Mouse (Mus musculus): ENCODE data around the gene BC004004.
"Not testable (repeated sequence)": the region's sequence is repeated elsewhere in the genome, so short reads cannot be mapped to it uniquely, and the experiment has no call there.

Gene BC004004

DNA sequence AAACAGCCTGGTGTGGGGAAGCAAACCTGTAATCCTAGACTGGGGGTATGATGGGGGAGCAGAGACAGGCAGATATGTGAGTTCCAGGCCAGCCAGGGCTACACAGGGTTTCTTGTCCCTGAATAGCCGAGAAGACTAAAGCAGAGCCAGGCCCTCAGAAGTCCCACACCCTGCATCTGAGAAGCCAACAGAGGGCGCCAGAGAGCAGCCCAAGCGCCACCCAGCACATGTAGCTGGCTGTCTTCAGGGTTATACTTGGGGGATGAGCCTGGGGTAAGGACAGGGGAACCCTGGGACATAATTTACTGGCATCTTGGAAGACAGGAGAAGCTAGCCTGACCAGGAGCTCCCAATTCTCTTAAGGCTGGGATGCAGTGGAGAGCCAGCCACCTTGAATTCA, 9.1 kb upstream of the BC004004 start:
- ATAC-seq (ENCODE audit: insufficient number of reproducible peaks, low FRiP score, low TSS enrichment) = peak; percentile 71; the same call in 1 of the 2 replicates

DNA sequence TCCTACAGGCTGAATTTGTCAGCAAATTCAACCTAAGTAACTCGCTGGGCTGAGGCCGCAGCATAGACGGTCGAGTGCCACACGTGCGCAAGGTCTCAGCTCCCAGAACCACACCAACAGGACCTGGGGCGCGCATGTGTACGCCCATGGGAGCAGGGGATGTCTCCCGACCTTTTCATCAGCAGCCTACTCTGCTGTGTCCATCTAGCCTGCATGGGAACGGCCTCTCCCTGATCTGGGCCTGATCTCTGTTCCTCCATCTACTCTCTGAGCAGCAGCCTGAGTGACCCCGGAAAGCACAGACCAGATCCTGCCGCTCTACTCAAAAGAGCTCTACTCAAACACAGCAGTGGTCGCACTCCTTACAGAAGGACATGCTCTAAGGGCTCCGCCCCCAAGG, 8.1 kb upstream of the BC004004 start:
- no peak for ATAC-seq (ENCODE audit: insufficient number of reproducible peaks, low FRiP score, low TSS enrichment)

DNA sequence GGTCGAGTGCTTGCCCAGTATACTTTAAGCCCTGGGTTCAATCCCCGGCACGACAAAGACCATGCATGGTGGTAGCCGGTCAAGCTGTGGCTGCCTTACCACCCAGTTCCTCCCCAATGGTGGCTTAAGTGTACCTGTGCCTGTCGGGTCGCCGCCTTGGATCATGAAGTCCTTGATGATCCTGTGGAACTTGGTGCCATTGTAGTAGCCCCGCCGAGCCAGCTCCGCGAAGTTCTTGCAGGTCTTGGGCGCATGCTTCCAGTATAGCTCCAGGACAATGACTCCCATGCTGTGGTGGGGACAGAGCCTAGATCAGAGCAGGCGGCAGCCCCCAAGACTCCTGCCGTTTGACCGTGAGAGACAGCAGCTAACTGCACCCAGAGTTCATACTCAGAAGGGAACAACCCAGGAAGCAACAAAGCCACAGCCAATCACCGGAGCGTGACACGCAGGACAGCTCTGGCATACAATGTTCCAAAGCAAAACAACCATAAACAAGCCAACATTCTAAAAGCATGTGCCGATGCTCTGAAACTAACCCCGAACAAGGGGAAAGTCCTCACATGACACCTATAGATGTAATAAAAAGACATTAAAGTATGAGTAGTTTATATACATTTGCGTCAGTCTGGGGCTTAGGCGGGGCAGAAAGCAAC, 6.9 kb upstream of the BC004004 start:
- no peak for ATAC-seq (ENCODE audit: insufficient number of reproducible peaks, low FRiP score, low TSS enrichment)

DNA sequence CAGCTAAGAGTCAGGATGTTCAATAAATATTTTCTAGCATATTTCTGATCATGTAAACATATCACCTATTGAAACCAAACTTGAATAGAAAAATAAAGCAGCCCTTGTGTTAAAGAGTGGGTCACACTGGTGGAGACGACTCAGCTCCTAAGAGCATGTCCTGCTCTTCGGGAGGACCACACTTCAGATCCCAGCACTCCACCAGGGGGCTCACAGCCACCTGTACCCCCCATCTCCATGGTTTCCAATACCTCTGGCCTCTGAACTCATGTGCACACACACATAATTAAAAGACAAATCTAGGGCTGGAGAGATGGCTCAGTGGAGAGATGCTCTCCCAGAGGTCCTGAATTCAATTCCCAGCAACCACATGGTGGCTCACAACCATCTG, 6.3 kb upstream of the BC004004 start:
- no peak for ATAC-seq (ENCODE audit: insufficient number of reproducible peaks, low FRiP score, low TSS enrichment)

DNA sequence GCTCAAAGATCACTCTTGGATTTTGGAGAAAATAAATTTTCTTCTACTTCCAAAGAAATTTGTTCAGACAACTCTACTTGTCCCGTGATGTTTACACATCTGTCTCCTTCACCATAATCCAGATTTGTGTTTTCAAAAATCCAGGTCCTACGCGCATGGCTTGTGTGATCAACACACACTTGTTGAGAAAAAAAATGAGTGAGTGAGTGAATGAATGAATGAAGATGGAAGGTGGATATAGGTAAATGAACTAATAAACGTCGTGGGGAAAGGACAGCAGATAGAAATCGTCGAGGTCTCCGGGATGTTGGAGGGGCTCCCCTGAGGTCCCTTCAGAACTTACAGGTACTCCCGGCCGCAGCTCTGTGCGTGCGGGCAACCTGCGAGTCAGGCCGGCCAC, 5.2 kb upstream of the BC004004 start:
- no peak for ATAC-seq (ENCODE audit: insufficient number of reproducible peaks, low FRiP score, low TSS enrichment)

DNA sequence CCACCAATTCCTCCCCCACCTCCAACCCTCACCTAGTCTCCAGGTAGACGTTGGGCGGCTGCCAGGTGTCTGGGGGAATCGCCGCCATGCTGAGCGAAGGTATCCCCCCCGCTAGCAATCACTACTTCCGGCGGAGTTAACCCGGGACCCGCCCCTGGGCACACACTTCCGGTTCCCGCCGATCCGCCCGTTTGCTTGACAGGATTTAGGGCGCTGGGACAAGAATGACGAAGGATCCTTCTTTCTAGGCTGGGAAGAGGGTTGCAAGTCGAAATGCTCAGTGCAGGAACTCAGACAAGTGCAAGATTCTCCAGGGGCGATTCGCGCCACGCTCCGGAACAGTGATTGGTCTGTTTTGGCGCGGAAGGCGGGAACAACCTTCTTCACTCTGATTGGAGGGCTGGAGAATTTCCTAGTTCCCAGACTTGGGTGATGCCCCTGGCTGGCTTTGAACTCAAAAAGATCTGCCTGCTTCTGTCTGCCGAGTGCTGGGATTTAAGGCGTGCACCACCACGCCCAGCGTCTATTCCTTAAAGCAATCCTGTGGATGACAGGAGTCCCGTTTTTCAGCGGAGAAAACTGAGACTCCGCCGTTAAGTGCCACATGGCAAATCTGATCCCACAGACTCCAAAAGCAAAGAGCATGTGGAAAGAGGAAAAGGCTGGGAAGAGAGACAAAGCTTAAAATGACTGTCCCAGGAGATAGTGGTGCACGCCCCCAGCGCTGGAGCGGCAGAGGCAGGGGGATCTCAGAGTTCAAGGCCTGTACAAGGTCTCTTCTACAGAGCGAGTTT, 4.6 kb upstream of the BC004004 start, which contains the start of gene Ppil1:
Gene Ppil1 (minus strand): TSS at position 347 of the 794 bp plus-strand sequence.
- peak; percentile 56 for ATAC-seq (ENCODE audit: insufficient number of reproducible peaks, low FRiP score, low TSS enrichment)

DNA sequence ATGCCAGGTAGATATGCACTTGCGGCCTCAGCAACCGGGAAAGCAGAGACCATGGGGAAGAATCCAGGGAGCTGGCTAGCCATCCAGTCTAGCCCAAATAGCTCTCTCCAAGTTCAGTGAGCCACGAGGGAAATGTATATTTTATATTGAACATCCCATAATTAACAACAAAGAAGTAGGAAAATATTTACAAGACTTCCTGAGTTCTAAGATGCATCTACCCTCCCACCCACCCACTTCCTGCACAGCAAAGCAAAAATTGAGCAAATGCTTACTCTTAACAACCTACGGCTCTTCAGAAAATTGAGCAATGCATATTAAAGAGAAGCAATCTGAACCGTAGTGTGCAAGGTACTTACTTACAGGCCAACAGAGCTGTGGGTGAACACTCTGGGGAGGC, 3.8 kb upstream of the BC004004 start:
- ATAC-seq (ENCODE audit: insufficient number of reproducible peaks, low FRiP score, low TSS enrichment) = no peak

DNA sequence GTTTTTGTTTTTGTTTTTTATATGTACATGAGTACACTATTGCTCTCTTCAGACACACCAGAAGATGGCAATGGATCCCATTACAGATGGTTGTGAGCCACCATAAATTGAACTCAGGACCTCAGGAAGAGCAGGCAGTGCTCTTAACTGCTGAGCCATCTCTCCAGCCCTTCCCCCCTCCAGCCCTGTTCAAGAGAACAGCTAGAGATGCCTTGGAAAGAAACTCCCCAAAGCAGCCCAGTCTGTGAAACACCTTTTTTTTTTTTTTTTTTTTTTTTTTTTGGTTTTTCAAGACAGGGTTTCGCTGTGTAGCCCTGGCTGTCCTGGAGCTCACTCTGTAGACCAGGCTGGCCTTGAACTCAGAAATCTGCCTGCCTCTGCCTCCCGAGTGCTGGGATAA, 1.5 kb upstream of the BC004004 start:
- not testable (repeated sequence) for ATAC-seq (ENCODE audit: insufficient number of reproducible peaks, low FRiP score, low TSS enrichment)

DNA sequence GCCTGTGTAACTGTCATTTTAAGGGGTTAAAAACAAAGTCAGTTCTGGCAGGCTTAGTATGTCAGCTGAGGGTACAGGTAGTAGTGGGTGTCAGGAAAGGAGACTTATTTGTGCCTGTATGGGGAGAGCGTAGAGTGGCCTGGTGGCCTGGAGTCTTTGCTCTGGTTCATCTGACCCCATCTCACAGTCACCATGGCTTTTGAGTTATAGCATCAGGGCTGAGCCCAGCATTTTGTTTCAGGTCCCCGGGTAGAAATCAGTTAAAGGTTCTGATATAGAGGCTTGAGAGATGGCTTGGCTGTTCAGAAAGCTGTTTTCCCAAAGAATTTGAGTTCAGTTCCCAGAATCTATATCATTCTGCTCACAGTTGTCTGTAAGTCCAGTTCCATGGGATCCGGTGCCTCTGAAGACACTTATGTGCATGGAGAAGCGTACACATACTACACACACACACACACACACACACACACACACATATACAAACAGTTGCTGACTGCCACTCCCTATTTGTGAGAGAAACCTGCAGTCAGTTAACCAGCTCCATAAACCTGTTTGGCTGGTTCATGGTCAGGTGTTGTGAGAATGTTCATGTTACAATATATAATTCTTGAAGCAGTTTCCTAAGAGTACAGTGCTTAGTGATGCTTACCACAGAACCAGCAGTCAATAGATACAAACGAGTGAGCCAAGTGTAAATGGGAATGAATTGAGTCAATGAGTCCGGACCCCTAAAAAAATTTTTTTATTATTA, 482 bp upstream of the BC004004 start:
- no peak for ATAC-seq (ENCODE audit: insufficient number of reproducible peaks, low FRiP score, low TSS enrichment)

DNA sequence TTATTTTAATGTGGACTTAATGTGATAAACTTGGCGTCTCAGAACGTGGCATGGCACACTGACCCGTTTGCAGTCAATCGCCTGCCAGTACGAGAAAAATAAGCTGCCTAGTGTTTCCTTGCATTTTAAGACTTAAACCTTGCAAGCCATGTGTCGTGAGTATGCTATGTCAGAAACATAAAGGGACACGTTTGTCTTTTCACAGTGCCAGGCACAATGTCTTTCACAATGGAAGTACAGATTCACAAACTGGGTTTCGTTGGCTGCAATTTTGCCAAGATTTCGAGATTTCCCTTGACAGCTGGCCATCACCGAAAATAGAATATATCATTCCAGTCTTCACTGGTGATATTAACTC, 740 bp downstream of the BC004004 start:
- ATAC-seq (ENCODE audit: insufficient number of reproducible peaks, low FRiP score, low TSS enrichment) = no peak

DNA sequence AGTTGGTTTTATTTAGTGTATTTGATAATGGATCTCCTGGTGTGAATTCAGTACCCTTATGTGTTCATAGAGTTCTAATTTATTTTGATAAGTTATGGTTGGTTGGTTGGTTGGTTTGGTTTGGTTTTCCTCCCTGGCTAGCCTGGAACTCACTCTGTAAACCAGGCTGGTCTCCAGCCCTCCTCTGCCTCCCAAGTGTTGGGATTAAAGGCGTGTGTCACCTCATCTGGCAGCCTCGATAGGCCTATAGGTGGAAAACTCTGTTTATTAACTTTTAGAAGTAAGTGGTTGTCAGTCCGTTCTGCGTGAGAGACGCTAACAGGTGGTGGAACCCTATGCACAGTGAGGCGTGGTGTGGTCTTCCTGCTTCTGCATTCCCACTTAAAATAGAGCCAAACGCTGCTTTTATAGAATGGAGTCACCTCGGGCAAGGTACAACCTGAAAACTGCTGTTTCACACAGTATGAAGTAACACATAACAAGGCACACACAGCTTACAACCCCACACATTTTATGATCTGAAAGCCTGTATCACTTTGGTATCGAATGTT, 1.6 kb downstream of the BC004004 start:
- ATAC-seq (ENCODE audit: insufficient number of reproducible peaks, low FRiP score, low TSS enrichment) = no peak

DNA sequence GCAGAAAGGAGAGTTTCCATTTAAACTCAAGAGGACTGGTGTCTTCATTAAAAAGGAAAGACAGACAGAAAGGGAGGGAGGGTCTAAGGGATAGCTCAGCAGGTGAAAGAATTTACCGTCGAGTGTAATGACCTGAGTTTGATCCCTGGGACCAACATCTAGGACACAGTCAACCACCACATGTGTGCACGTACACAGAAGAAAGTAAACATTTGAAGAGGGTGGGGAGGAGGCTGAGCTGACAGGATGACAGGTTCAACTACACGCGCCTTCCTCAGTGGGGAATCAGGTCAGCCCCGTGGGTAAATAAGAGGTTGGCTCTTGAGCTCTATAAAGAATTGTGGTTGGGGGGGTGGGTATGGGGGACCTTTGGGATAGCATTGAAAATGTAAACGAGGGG, 4.6 kb downstream of the BC004004 start:
- ATAC-seq (ENCODE audit: insufficient number of reproducible peaks, low FRiP score, low TSS enrichment) = no peak

DNA sequence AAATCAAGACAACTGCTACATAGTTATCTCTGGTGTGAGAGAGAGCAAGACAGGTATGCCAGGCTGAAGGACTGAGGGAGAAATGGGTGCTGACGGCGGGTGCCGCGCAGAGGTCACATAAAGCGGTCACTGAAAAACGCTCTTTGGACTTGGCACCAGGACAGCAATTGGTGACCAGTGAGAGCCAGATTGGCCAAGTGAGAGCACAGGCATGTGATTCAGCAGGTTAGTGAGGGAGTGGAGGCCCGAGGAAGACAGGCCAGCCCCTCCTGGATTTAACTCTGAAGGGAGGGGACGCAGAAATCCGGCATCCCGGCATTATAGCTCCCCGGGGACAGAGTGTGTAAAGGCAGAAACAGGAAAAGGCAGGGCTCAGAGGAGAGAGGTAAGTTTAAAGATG, 5.3 kb downstream of the BC004004 start:
- ATAC-seq (ENCODE audit: insufficient number of reproducible peaks, low FRiP score, low TSS enrichment) = no peak

DNA sequence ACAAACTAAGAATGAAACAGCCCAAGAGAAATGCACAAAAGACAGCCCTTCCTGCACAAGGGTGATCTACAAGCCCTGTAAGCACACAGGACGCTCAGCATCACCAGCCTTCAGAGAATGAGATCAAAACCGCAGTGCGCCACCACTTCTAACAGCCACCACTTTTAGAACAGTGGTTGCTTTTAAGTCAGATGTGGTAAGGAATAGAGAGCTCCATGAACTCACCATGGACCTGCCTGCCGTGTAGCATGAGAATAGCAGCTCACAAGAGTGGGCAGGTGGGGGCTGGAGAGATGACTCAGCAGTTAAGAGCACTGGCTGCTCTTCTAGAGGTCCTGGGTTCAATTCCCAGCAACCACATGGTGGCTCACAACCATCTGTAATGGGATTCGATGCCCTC, 11.8 kb downstream of the BC004004 start:
- no peak for ATAC-seq (ENCODE audit: insufficient number of reproducible peaks, low FRiP score, low TSS enrichment)

DNA sequence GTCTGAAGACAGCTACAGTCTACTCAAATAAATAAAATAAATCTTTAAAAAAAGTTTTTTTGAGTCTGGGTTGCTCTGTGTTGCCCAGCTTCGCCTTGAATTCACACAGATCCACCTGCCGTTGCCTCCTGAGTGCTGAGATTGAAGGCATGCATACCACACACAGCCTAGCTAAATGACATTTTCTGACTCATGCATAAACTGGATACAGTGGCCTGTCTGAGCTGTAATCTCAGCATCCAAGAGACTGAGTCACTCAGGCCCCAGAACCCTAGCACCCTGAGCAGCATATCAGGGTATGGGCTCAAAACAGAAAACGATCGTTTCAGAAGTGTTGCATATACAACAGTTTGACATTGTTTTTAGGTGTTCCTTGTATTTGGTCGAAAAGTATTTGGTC, 13.0 kb downstream of the BC004004 start:
- no peak for ATAC-seq (ENCODE audit: insufficient number of reproducible peaks, low FRiP score, low TSS enrichment)

DNA sequence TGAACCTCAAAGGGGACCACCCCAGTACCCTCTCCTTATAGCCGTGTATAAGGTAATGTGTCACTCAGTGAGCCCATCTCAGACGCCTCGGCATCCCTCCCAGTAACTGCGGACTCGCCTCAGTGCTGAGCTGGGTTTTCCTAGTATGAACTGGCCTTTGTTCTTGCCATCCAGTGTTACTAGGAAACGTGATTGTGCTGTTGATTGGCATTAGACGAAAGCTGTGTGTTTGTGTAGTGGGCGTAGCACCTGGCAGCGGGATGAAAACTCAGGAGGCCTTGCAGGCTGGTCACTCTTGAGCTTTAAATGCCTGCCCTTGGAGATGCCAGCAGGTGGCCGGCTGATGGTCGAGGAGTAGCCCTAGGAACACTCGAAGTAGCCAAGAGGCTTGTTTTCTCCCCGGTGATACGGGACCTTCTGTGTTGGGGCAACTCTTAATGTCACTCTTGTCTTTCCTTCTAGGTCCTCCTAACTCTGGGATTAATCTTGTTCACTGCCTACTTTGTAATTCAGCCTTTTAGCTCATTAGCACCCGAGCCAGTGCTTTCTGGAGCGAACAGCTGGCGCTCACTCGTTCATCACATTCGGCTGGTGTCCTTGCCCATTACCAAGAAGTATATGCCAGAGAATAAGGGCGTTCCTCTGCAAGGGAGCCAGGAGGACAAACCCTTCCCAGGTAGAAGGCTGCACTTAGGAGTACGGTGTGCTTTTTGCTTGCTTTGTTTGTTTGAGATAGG, 13.8 kb downstream of the BC004004 start:
- ATAC-seq (ENCODE audit: insufficient number of reproducible peaks, low FRiP score, low TSS enrichment) = no peak

DNA sequence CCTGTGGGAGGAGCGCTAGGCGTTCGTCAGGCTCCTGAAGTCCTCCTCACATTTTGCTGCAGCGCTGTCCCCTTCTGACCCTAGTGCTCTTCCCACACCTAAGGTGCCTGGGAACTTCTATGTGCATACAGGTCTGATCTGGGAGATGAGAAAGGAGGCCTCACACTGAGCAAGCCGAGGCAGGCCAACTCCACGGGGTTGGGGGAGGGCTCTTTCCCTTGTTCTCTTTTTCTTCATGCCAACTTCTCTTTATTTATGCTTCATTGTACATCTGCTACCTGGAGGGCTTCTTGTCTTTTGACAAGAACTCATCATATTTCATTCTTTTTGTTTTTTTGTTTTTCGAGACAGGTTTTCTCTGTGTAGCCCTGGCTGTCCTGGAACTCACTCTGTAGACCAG, 23.2 kb downstream of the BC004004 start:
- no peak for ATAC-seq (ENCODE audit: insufficient number of reproducible peaks, low FRiP score, low TSS enrichment)

DNA sequence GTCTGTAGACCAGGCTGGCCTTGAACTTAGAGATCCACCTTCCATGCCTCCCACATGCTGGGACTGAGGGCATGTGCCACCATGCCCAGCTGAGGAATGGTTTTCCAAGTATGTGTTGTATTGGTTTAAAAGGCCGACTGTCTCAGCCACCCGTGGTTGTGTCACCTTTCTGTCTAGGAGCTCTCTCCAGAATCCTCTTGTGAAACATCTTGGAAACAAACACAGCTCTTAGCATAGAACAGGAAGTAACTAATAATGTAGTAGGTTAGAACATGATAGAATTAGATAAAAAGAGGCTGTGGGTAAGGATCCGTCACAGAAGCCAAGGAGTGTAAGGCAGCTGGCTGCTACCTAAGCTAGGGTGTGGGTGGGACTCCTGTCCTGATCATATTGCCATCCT, 24.4 kb downstream of the BC004004 start:
- ATAC-seq (ENCODE audit: insufficient number of reproducible peaks, low FRiP score, low TSS enrichment) = no peak

DNA sequence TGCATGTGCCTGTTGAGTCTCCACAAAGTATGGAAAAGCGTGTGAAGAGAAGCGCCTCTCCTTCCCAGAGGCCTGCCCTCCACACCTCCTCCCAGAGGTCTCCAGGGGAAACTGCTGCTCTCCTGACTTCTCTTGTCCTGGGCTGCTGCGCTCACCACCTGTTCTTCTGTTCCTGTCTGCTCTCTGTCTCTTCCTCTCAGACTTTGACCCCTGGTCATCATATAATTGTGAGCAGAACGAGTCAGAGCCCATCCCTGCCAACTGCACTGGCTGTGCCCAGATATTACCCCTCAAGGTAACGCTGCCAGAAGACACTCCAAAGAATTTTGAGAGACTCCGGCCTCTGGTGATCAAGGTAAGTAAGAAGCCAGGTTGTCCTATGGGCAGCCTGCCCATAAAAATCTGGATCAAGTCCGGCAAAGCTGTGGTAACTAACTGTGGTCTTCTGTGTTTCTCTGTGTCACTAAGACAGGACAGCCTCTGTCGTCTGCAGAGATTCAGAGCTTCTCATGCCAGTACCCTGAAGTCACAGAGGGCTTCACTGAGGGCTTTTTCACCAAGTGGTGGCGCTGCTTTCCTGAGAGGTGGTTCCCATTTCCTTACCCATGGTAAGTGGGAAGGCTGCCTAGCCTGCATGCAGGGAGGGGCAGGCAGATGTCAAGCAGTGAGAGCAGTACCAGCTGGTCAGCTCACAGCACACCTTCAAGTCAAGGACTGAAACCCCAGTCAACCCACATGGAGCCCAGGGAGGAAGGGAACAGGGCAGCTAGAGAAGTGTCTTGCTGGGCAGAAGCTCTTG, 25.4 kb downstream of the BC004004 start:
- ATAC-seq (ENCODE audit: insufficient number of reproducible peaks, low FRiP score, low TSS enrichment) = no peak

DNA sequence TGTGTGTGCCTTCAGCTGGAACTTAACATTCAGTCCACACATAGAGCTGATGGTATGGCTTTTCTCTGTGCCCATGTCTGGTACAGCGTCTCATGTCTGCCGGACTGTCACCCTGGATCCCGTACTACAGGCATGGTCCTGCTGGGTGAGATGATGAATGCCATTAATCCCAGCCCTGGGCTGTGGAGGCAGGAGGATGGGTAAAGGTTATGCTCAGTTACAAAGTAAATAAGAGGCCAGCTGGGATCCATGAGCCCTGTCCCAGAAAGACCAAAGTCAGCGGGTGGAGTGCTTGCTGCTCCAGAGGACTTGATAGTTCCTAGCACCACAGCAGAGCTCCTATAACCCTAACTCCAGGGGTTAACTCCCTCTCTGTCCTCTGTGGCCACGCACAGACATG, 27.2 kb downstream of the BC004004 start:
- no peak for ATAC-seq (ENCODE audit: insufficient number of reproducible peaks, low FRiP score, low TSS enrichment)

Data from cerebellum, adult (tissue).